Mouse (Mus musculus) liver, embryonic 11.5 days (tissue): Measurements from ENCODE around the gene Tmc4. TPM values are rescaled to one million over a fixed set of nuclear protein-coding genes. Genes with fewer than 3 reads are reported as not detected.

Experiments used
- microRNA-seq: library from miRNA; unstranded; fragments of <30 nt; microRNA quantifications from one replicate; pipeline ENCODE4, GENCODE M21; 2017; ENCODE audit warnings: borderline number of aligned reads
- polyA plus RNA-seq: library from polyadenylated mRNA; unstranded; fragments of >200 nt; fragmentation: Nextera tagmentation; extraction: Ambion mirVana; gene quantifications from 2 replicates; pipeline ENCODE4 v1.2.1, GENCODE M21; 2014

Tmc4 gene
- polyA plus RNA-seq, 1 experiment from 2014 or later = 10.0 TPM

Small RNAs within 50 kb of the gene (microRNA-seq; reads per million reads assigned to microRNA genes)
- gene Mir3572 = 7.4 reads per million, percentile 19 among the genes with 10 or more reads in this experiment

Other genes starting within 250 kb of the Tmc4 start
- gene Tarm1, start 174.9 kb downstream of the Tmc4 start, polyA plus RNA-seq = not detected in 2 replicates
- 0.17 TPM in 1 of 2 replicates, not detected in the other for gene Oscar, start 61.4 kb downstream of the Tmc4 start, polyA plus RNA-seq
- 375 and 405 TPM in 2 replicates for gene Ndufa3, start 60.2 kb downstream of the Tmc4 start, polyA plus RNA-seq
- 21.5 and 24.1 TPM in 2 replicates for gene Tfpt, start 47.6 kb downstream of the Tmc4 start, polyA plus RNA-seq
- gene Prpf31, start 47.6 kb downstream of the Tmc4 start, polyA plus RNA-seq = 136 and 137 TPM in 2 replicates
- 69.6 and 76.5 TPM in 2 replicates for gene Cnot3, start 32.3 kb downstream of the Tmc4 start, polyA plus RNA-seq
- 13.4 and 13.5 TPM in 2 replicates for gene Leng1, start 11.7 kb downstream of the Tmc4 start, polyA plus RNA-seq
- gene Tsen34, start 15.3 kb upstream of the Tmc4 start, polyA plus RNA-seq = 103 and 106 TPM in 2 replicates
- 35.7 and 36.7 TPM in 2 replicates for gene Mboat7, start 16.0 kb upstream of the Tmc4 start, polyA plus RNA-seq
- 1,767 and 1,846 TPM in 2 replicates for gene Rps9, start 26.4 kb upstream of the Tmc4 start, polyA plus RNA-seq
- 1.0 and 1.3 TPM in 2 replicates for gene Pirb, start 42.8 kb upstream of the Tmc4 start, polyA plus RNA-seq
- 0.13 TPM in 1 of 2 replicates, not detected in the other for gene Gm15448, start 148.1 kb upstream of the Tmc4 start, polyA plus RNA-seq
- gene Pira2, start 167.5 kb upstream of the Tmc4 start, polyA plus RNA-seq = 0.30 and 0.38 TPM in 2 replicates
- gene Gm14548, start 220.6 kb upstream of the Tmc4 start, polyA plus RNA-seq = 0.18 and 0.21 TPM in 2 replicates
- 0.13 and 0.23 TPM in 2 replicates for gene Lilra6, start 237.9 kb upstream of the Tmc4 start, polyA plus RNA-seq